Mouse (Mus musculus) hindbrain, embryonic 10.5 days (tissue): Measurements from ENCODE around the gene Itgal. TPM values are rescaled to one million over a fixed set of nuclear protein-coding genes. Genes with fewer than 3 reads are reported as not detected.

Source experiments
- DNase-seq: peaks from one replicate; pipeline ENCODE4 v3.0.0-alpha.2; 2017; ENCODE audit warnings: low spot score
- H3K27ac ChIP-seq: fragments of 300-500 bp; sonication (generic); 2 replicates; pipeline ENCODE4 v1.5.1; 2016; ENCODE audit warnings: mild to moderate bottlenecking, moderate library complexity
- H3K27me3 ChIP-seq: fragments of 300-500 bp; sonication (generic); 2 replicates; pipeline ENCODE4 v1.6.1; 2016; ENCODE audit warnings: mild to moderate bottlenecking; ENCODE audit not compliant: poor library complexity, insufficient read depth, severe bottlenecking
- H3K36me3 ChIP-seq: fragments of 300-500 bp; sonication (generic); 2 replicates; pipeline ENCODE4 v1.6.1; 2016; ENCODE audit warnings: mild to moderate bottlenecking, moderate library complexity
- H3K4me1 ChIP-seq: fragments of 300-500 bp; sonication (generic); replicated peaks from 2 replicates; pipeline ENCODE4 v1.6.1; 2016; ENCODE audit warnings: mild to moderate bottlenecking
- H3K4me3 ChIP-seq: fragments of 300-500 bp; sonication (generic); 2 replicates; pipeline ENCODE4 v1.5.1; 2016; ENCODE audit warnings: mild to moderate bottlenecking, moderate library complexity
- H3K9me3 ChIP-seq: fragments of 300-500 bp; sonication (generic); 2 replicates; pipeline ENCODE4 v1.6.1; 2016; ENCODE audit warnings: mild to moderate bottlenecking, moderate library complexity
- WGBS: fragments of 180-500 bp; shearing (Covaris S2); methylation state at CpG from one replicate; pipeline ENCODE4 v1.1.7; 2016; 5-methylcytosine and 5-hydroxymethylcytosine counted together
- polyA plus RNA-seq: library from polyadenylated mRNA; unstranded; fragments of >200 nt; fragmentation: Nextera tagmentation; extraction: Ambion mirVana; gene quantifications from 2 replicates; pipeline ENCODE4 v1.2.1, GENCODE M21; 2016

Itgal gene
- polyA plus RNA-seq, 1 experiment from 2014 or later, result 0.68 TPM

GRCm38 (mm10) chr7:127378310-127378921 is 82.4 kb downstream of the Itgal start:
- H3K4me1 ChIP-seq, result peaks cover 9% of the 10 kb centered on the region
- H3K36me3 ChIP-seq, result peaks cover 26% of the 10 kb centered on the region
- DNase-seq, result no peak
- H3K27me3 ChIP-seq, result no peaks in the 10 kb centered on the region
- no peak overlapping the region for H3K4me3 ChIP-seq
- WGBS, result 75% methylated on average over 6 of the region's 6 CpGs
- H3K27ac ChIP-seq, result no peak overlapping the region
- no peaks in the 10 kb centered on the region for H3K9me3 ChIP-seq

Other genes starting within 250 kb of the Itgal start
- gene Zg16, start 208.9 kb upstream of the Itgal start, polyA plus RNA-seq, result not detected in 2 replicates
- gene AI467606, start 204.9 kb upstream of the Itgal start, polyA plus RNA-seq, result 0.80 and 0.81 TPM in 2 replicates
- 2.6 and 4.9 TPM in 2 replicates for gene Qprt, start 174.0 kb upstream of the Itgal start, polyA plus RNA-seq
- gene Spn, start 158.4 kb upstream of the Itgal start, polyA plus RNA-seq, result not detected in 2 replicates
- 94.4 and 96.0 TPM in 2 replicates for gene Cd2bp2, start 100.2 kb upstream of the Itgal start, polyA plus RNA-seq
- 25.6 and 28.2 TPM in 2 replicates for gene Tbc1d10b, start 87.8 kb upstream of the Itgal start, polyA plus RNA-seq
- gene Mylpf, start 87.4 kb upstream of the Itgal start, polyA plus RNA-seq, result 13.0 and 17.7 TPM in 2 replicates
- gene Zfp553, start 63.2 kb upstream of the Itgal start, polyA plus RNA-seq, result 78.7 and 81.0 TPM in 2 replicates
- 32.4 and 33.8 TPM in 2 replicates for gene Sept1, start 63.1 kb upstream of the Itgal start, polyA plus RNA-seq
- 62.4 and 70.1 TPM in 2 replicates for gene Zfp771, start 52.0 kb upstream of the Itgal start, polyA plus RNA-seq
- 284 and 329 TPM in 2 replicates for gene Dctpp1, start 35.6 kb upstream of the Itgal start, polyA plus RNA-seq
- 69.8 and 76.2 TPM in 2 replicates for gene Sephs2, start 22.2 kb upstream of the Itgal start, polyA plus RNA-seq
- gene Zfp768, start 49.3 kb downstream of the Itgal start, polyA plus RNA-seq, result 18.8 and 20.4 TPM in 2 replicates
- gene Zfp747, start 79.8 kb downstream of the Itgal start, polyA plus RNA-seq, result 7.9 and 9.5 TPM in 2 replicates
- 5.3 and 6.2 TPM in 2 replicates for gene 9130019O22Rik, start 90.9 kb downstream of the Itgal start, polyA plus RNA-seq
- gene E430018J23Rik, start 97.4 kb downstream of the Itgal start, polyA plus RNA-seq, result 5.4 and 6.7 TPM in 2 replicates
- gene Zfp764, start 110.6 kb downstream of the Itgal start, polyA plus RNA-seq, result 6.6 and 7.1 TPM in 2 replicates
- gene Zfp688, start 125.8 kb downstream of the Itgal start, polyA plus RNA-seq, result 35.6 and 39.4 TPM in 2 replicates
- gene Zfp689, start 152.9 kb downstream of the Itgal start, polyA plus RNA-seq, result 14.8 and 15.7 TPM in 2 replicates
- gene Prr14, start 163.4 kb downstream of the Itgal start, polyA plus RNA-seq, result 53.1 and 65.9 TPM in 2 replicates
- 9.0 and 12.0 TPM in 2 replicates for gene Fbrs, start 182.9 kb downstream of the Itgal start, polyA plus RNA-seq
- gene Srcap, start 215.7 kb downstream of the Itgal start, polyA plus RNA-seq, result 54.9 and 71.4 TPM in 2 replicates
- 16.5 and 18.1 TPM in 2 replicates for gene Gm42715, start 223.3 kb downstream of the Itgal start, polyA plus RNA-seq